Mouse (Mus musculus): ENCODE measurements around the gene Rasl10a. TPM values are rescaled to one million over a fixed set of nuclear protein-coding genes. Genes with fewer than 3 reads are reported as not detected.

The Rasl10a gene
- polyA plus RNA-seq, 1 experiment from 2014 or later, result 0.23 TPM

- DNase-seq (ENCODE audit: low spot score) (peak; percentile 54), ATAC-seq (replicated peaks; ENCODE audit: low FRiP score) (no peak)
- Histone ChIP-seq H3K4me2 (ENCODE audit: low read depth, low read length, severe bottlenecking) (peak overlapping the region; percentile 87), H3K4me3 (ENCODE audit: low read depth, low read length) (no peak overlapping the region; the same call in 1 of the 2 replicates), H3K36me3 (ENCODE audit: control insufficient read depth, insufficient read depth, low read length) (no peaks in the 10 kb centered on the region), H3K27me3 (ENCODE audit: control insufficient read depth, insufficient read depth, low read length) (no peaks in the 10 kb centered on the region), H3K4me1 (replicated peaks; ENCODE audit: control insufficient read depth, insufficient read depth, low read length) (peaks cover 2% of the 10 kb centered on the region; the same call in 1 of the 2 replicates), H3K9me3 (ENCODE audit: control insufficient read depth, low read length) (no peaks in the 10 kb centered on the region), H3K9ac (ENCODE audit: low read length) (no peak overlapping the region), H3K27ac (ENCODE audit: low read depth, low read length) (no peak overlapping the region)
- 60% methylated on average over 5 of the region's 5 CpGs for WGBS
Measured at GRCm38 (mm10) chr11:5100801-5101200, 42.9 kb downstream of the Rasl10a start.

GRCm38 (mm10) chr11:5101641-5102040 lies 43.7 kb downstream of the Rasl10a start:
- no peak overlapping the region for H3K27ac ChIP-seq (ENCODE audit: low read depth, low read length)
- ATAC-seq (replicated peaks; ENCODE audit: low FRiP score) (no peak), DNase-seq (ENCODE audit: low spot score) (peak; percentile 49)
- no peak overlapping the region for H3K4me2 ChIP-seq (ENCODE audit: low read depth, low read length, severe bottlenecking)
- no peak overlapping the region for H3K4me3 ChIP-seq (ENCODE audit: low read depth, low read length)
- WGBS, result 84% methylated on average over 6 of the region's 6 CpGs
- no peaks in the 10 kb centered on the region for H3K36me3 ChIP-seq (ENCODE audit: control insufficient read depth, insufficient read depth, low read length)
- H3K4me1 ChIP-seq (replicated peaks; ENCODE audit: control insufficient read depth, insufficient read depth, low read length), result no peaks in the 10 kb centered on the region; the same call in 1 of the 2 replicates
- H3K9me3 ChIP-seq (ENCODE audit: control insufficient read depth, low read length), result no peaks in the 10 kb centered on the region
- no peaks in the 10 kb centered on the region for H3K27me3 ChIP-seq (ENCODE audit: control insufficient read depth, insufficient read depth, low read length)
- no peak overlapping the region for H3K9ac ChIP-seq (ENCODE audit: low read length)

GRCm38 (mm10) chr11:5102384-5102783 lies 44.5 kb downstream of the Rasl10a start:
- WGBS, result 87% methylated on average over 7 of the region's 7 CpGs
- Histone ChIP-seq H3K4me2 (ENCODE audit: low read depth, low read length, severe bottlenecking) (no peak overlapping the region), H3K9ac (ENCODE audit: low read length) (no peak overlapping the region), H3K9me3 (ENCODE audit: control insufficient read depth, low read length) (no peaks in the 10 kb centered on the region), H3K27ac (ENCODE audit: low read depth, low read length) (no peak overlapping the region), H3K36me3 (ENCODE audit: control insufficient read depth, insufficient read depth, low read length) (no peaks in the 10 kb centered on the region), H3K4me3 (ENCODE audit: low read depth, low read length) (no peak overlapping the region), H3K4me1 (replicated peaks; ENCODE audit: control insufficient read depth, insufficient read depth, low read length) (no peaks in the 10 kb centered on the region; the same call in 1 of the 2 replicates), H3K27me3 (ENCODE audit: control insufficient read depth, insufficient read depth, low read length) (no peaks in the 10 kb centered on the region)
- peak; percentile 39 for DNase-seq (ENCODE audit: low spot score)
- no peak for ATAC-seq (replicated peaks; ENCODE audit: low FRiP score)

DNA sequence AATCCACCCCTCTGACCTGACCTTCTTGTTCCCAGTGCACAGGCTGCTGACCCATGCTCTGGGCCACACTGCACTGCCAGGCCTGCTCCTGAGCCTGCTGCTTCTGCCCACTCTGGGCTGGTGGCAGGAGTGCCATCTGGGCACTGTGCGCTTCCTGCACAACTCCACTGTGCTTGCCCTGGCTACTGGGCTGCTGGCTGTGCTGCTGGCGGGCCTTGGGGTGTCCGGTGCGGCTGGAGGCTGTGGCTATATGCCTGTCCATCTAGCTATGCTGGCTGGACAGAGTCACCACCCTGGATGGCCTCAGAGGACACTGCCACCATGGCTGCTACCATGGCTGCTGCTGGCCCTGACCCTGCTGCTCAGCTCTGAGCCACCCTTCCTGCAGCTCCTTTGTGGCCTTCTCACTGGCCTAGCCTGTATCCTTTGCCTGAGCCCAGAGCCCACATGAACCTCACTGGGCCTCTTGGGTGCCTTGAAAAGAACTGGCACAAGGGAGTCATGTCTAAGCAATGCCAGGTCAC lies 46.1 kb downstream of the Rasl10a start:
- no peaks in the 10 kb centered on the region for H3K36me3 ChIP-seq (ENCODE audit: control insufficient read depth, insufficient read depth, low read length)
- no peaks in the 10 kb centered on the region; the same call in 1 of the 2 replicates for H3K4me1 ChIP-seq (replicated peaks; ENCODE audit: control insufficient read depth, insufficient read depth, low read length)
- WGBS, result 87% methylated on average over 4 of the region's 4 CpGs

GRCm38 (mm10) chr11:5109441-5109840 lies 51.5 kb downstream of the Rasl10a start:
- Histone ChIP-seq H3K4me3 (ENCODE audit: low read depth, low read length) (no peak overlapping the region), H3K9me3 (ENCODE audit: control insufficient read depth, low read length) (no peaks in the 10 kb centered on the region), H3K9ac (ENCODE audit: low read length) (no peak overlapping the region), H3K27ac (ENCODE audit: low read depth, low read length) (no peak overlapping the region), H3K4me2 (ENCODE audit: low read depth, low read length, severe bottlenecking) (no peak overlapping the region), H3K36me3 (ENCODE audit: control insufficient read depth, insufficient read depth, low read length) (no peaks in the 10 kb centered on the region), H3K27me3 (ENCODE audit: control insufficient read depth, insufficient read depth, low read length) (no peaks in the 10 kb centered on the region), H3K4me1 (replicated peaks; ENCODE audit: control insufficient read depth, insufficient read depth, low read length) (peaks cover 5% of the 10 kb centered on the region; the same call in 1 of the 2 replicates)
- no peak for ATAC-seq (replicated peaks; ENCODE audit: low FRiP score)
- 80% methylated on average over 8 of the region's 8 CpGs for WGBS
- DNase-seq (ENCODE audit: low spot score), result peak; percentile 47

More for the DNA sequence above, 46.1 kb downstream of the Rasl10a start:
- DNase-seq (ENCODE audit: low spot score) (peak; percentile 56), ATAC-seq (replicated peaks; ENCODE audit: low FRiP score) (no peak)
- H3K9ac ChIP-seq (ENCODE audit: low read length), result no peak overlapping the region
- H3K9me3 ChIP-seq (ENCODE audit: control insufficient read depth, low read length), result no peaks in the 10 kb centered on the region
- no peak overlapping the region for H3K4me2 ChIP-seq (ENCODE audit: low read depth, low read length, severe bottlenecking)
- H3K4me3 ChIP-seq (ENCODE audit: low read depth, low read length), result no peak overlapping the region
- no peaks in the 10 kb centered on the region for H3K27me3 ChIP-seq (ENCODE audit: control insufficient read depth, insufficient read depth, low read length)
- H3K27ac ChIP-seq (ENCODE audit: low read depth, low read length), result no peak overlapping the region

Small RNAs within 50 kb of the gene (microRNA-seq; reads per million reads assigned to microRNA genes)
- gene Gm47296 (ENCODE audit: insufficient number of aligned reads), result not detected

Other genes with a start within 250 kb of the Rasl10a start
- 56.1 and 57.4 TPM in 2 replicates for gene Nf2, start 208.6 kb upstream of the Rasl10a start, polyA plus RNA-seq (2014; fragmentation: Nextera tagmentation; extraction: Ambion mirVana)
- 77.5 and 80.0 TPM in 2 replicates for gene Nipsnap1, start 184.2 kb upstream of the Rasl10a start, polyA plus RNA-seq (2014; fragmentation: Nextera tagmentation; extraction: Ambion mirVana)
- gene Thoc5, start 162.8 kb upstream of the Rasl10a start, polyA plus RNA-seq (2014; fragmentation: Nextera tagmentation; extraction: Ambion mirVana), result 54.7 and 61.3 TPM in 2 replicates
- 0.17 and 0.21 TPM in 2 replicates for gene Nefh, start 110.1 kb upstream of the Rasl10a start, polyA plus RNA-seq (2014; fragmentation: Nextera tagmentation; extraction: Ambion mirVana)
- gene Ap1b1, start 71.3 kb upstream of the Rasl10a start, polyA plus RNA-seq (2014; fragmentation: Nextera tagmentation; extraction: Ambion mirVana), result 59.2 and 66.4 TPM in 2 replicates
- 36.3 and 39.7 TPM in 2 replicates for gene Gas2l1, start 7.2 kb downstream of the Rasl10a start, polyA plus RNA-seq (2014; fragmentation: Nextera tagmentation; extraction: Ambion mirVana)
- 26.5 and 34.4 TPM in 2 replicates for gene Rhbdd3, start 40.8 kb downstream of the Rasl10a start, polyA plus RNA-seq (2014; fragmentation: Nextera tagmentation; extraction: Ambion mirVana)
- gene Ewsr1, start 41.1 kb downstream of the Rasl10a start, polyA plus RNA-seq (2014; fragmentation: Nextera tagmentation; extraction: Ambion mirVana), result 509 and 539 TPM in 2 replicates
- 22.2 TPM in 2 replicates for gene Emid1, start 94.1 kb downstream of the Rasl10a start, polyA plus RNA-seq (2014; fragmentation: Nextera tagmentation; extraction: Ambion mirVana)
- 10.8 and 11.3 TPM in 2 replicates for gene Kremen1, start 203.4 kb downstream of the Rasl10a start, polyA plus RNA-seq (2014; fragmentation: Nextera tagmentation; extraction: Ambion mirVana)